Mouse (Mus musculus) forebrain, embryonic 11.5 days (tissue): ENCODE measurements at regions not wholly inside any gene's neighbourhood (a gene's known extent, or its start where the extent isn't known, plus 50 kb on each side); places are given as distances from the start of the nearest gene placed in this dataset.

Experiments
- ATAC-seq: fragments of 200-750 bp; cut with Nextera tagmentation; replicated peaks from 2 replicates; pipeline ENCODE4 v1.8.0; 2017; ENCODE audit warnings: moderate TSS enrichment; ENCODE audit not compliant: low FRiP score
- DNase-seq: peaks from one replicate; pipeline ENCODE4 v3.0.0-alpha.2; 2017; ENCODE audit warnings: low spot score
- H3K27ac ChIP-seq: fragments of 300-500 bp; sonication (generic); 2 replicates; pipeline ENCODE4 v1.5.1; 2014; ENCODE audit warnings: low read depth, low read length
- H3K27me3 ChIP-seq: fragments of 300-500 bp; sonication (generic); 2 replicates; pipeline ENCODE4 v1.6.1; 2014; ENCODE audit warnings: mild to moderate bottlenecking, low read length, mixed read lengths; ENCODE audit not compliant: control insufficient read depth, insufficient read depth
- H3K36me3 ChIP-seq: fragments of 300-500 bp; sonication (generic); 2 replicates; pipeline ENCODE4 v1.6.1; 2014; ENCODE audit warnings: mild to moderate bottlenecking, low read length, moderate library complexity, mixed read lengths; ENCODE audit not compliant: control insufficient read depth, insufficient read depth
- H3K4me1 ChIP-seq: fragments of 300-500 bp; sonication (generic); replicated peaks from 2 replicates; pipeline ENCODE4 v1.6.1; 2014; ENCODE audit warnings: low read length, mixed read lengths; ENCODE audit not compliant: control insufficient read depth, insufficient read depth
- H3K4me2 ChIP-seq: fragments of 300-500 bp; sonication (generic); 2 replicates; pipeline ENCODE4 v1.6.1; 2014; ENCODE audit warnings: low read depth, mild to moderate bottlenecking, low read length, moderate library complexity, mixed read lengths; ENCODE audit not compliant: severe bottlenecking
- H3K4me3 ChIP-seq: fragments of 300-500 bp; sonication (generic); 2 replicates; pipeline ENCODE4 v1.5.1; 2014; ENCODE audit warnings: low read depth, low read length
- H3K9ac ChIP-seq: fragments of 300-500 bp; sonication (generic); 2 replicates; pipeline ENCODE4 v1.6.1; 2014; ENCODE audit warnings: low read length
- H3K9me3 ChIP-seq: fragments of 300-500 bp; sonication (generic); 2 replicates; pipeline ENCODE4 v1.6.1; 2016; ENCODE audit warnings: low read length, mixed read lengths; ENCODE audit not compliant: control insufficient read depth
- WGBS: fragments of 180-500 bp; shearing (Covaris S2); extraction: QIAGEN DNeasy Blood & Tissue Kit; methylation state at CpG from one replicate; pipeline ENCODE4 v1.1.7; 2014; 5-methylcytosine and 5-hydroxymethylcytosine counted together

DNA sequence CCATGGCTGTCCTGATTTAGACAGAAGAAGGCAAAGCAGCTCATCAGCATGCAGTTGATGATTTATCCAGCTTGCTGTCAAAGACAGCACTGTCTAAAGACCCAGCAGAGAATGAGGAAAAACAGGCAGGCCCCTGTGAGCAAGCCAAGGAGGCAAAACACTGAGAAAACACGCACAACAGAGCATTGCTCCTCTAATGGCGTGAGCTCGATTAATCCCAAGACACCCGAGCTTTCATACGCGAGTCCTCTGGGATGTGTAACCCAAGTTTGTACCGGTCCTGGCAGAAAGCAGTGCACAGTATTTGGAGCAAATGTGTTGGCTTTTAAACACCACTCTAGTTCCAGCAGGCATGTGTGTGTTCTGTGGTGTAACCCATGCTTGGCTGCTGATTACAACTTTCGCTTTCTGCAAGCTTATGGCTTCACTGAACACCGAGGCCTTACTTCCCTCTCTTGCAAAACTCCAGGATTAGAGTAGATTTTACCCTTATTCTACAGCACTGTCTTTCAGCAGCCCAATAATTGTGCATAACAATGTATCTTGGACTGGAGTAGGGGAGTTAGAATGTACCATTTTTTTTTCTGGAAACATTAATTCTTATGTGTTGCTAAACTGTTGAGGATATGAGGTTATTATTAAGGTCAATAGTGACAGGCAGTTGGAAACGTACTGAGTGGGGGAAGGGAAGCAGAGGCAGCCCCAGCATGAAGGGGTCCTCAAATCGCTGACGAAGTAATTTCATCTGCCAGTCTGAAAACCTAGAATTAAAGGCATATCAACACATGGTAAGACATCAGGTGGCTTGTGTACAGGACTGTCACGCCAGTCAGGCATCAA, 52.0 kb upstream of the Skap2 start:
- Histone ChIP-seq H3K9ac (no peak overlapping the region), H3K36me3 (no peaks in the 10 kb centered on the region), H3K27ac (no peak overlapping the region), H3K27me3 (no peaks in the 10 kb centered on the region), H3K4me3 (no peak overlapping the region), H3K4me2 (no peak overlapping the region), H3K9me3 (no peaks in the 10 kb centered on the region), H3K4me1 (no peaks in the 10 kb centered on the region)
- 82% methylated on average over 13 of the region's 13 CpGs for WGBS
- ATAC-seq (no peak), DNase-seq (no peak)
